Mouse (Mus musculus): ENCODE data around the gene Gpi1. TPM values are rescaled to one million over a fixed set of nuclear protein-coding genes. Genes with fewer than 3 reads are reported as not detected.
"Not testable (repeated sequence)": the region's sequence is repeated elsewhere in the genome, so short reads cannot be mapped to it uniquely, and the experiment has no call there.

The Gpi1 gene
- polyA plus RNA-seq, 1 experiment from 2014 or later: 179 TPM

DNA sequence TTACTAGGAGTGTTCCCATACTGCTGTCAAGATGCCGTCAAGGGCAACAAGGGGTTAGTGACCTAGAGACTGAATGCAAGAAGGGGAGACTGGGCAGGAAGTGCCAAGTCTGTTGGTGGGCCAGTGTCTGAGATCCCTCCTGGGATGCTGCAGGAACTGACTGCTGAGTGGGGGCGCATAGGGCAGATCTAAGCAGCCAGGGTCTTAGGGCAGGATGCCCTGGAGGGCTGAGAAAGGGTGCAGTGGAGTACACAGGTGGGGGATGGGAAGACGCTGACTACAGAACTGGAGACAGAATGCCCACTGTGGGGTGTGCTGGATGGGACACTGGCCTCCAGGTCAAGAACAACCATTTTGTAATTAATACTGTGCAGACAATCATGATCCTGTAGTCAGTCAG, 46.3 kb downstream of the Gpi1 start:
- no peaks in the 10 kb centered on the region for H3K27me3 ChIP-seq (replicated peaks; ENCODE audit: control insufficient read depth, insufficient read depth, low read length)
- no peaks in the 10 kb centered on the region for H3K4me1 ChIP-seq (replicated peaks; ENCODE audit: control insufficient read depth, insufficient read depth, low read length)
- H3K9me3 ChIP-seq (ENCODE audit: control insufficient read depth): no peaks in the 10 kb centered on the region
- no peak overlapping the region for H3K27ac ChIP-seq (ENCODE audit: low read depth, low read length)
- H3K9ac ChIP-seq (ENCODE audit: low read depth, low read length): no peak overlapping the region
- 84% methylated on average over 3 of the region's 3 CpGs for WGBS
- H3K36me3 ChIP-seq (ENCODE audit: control insufficient read depth, insufficient read depth): peaks cover 44% of the 10 kb centered on the region
- ATAC-seq: no peak; the same call in 1 of the 2 replicates
- no peak overlapping the region for H3K4me3 ChIP-seq (ENCODE audit: low read depth, low read length)
- H3K4me2 ChIP-seq (replicated peaks; ENCODE audit: low read depth): no peak overlapping the region
- TF ChIP-seq CTCF (IDR thresholded peaks at IDR 0.05; ENCODE audit: low read depth): no peak

GRCm38 (mm10) chr7:34183356-34183755, 46.8 kb downstream of the Gpi1 start:
- no peak overlapping the region for H3K4me2 ChIP-seq (replicated peaks; ENCODE audit: low read depth)
- no peak overlapping the region for H3K9ac ChIP-seq (ENCODE audit: low read depth, low read length)
- no peaks in the 10 kb centered on the region for H3K4me1 ChIP-seq (replicated peaks; ENCODE audit: control insufficient read depth, insufficient read depth, low read length)
- 90% methylated on average over 13 of the region's 13 CpGs for WGBS
- TF ChIP-seq CTCF (IDR thresholded peaks at IDR 0.05; ENCODE audit: low read depth): no peak
- H3K4me3 ChIP-seq (ENCODE audit: low read depth, low read length): no peak overlapping the region
- no peaks in the 10 kb centered on the region for H3K9me3 ChIP-seq (ENCODE audit: control insufficient read depth)
- H3K36me3 ChIP-seq (ENCODE audit: control insufficient read depth, insufficient read depth): peaks cover 39% of the 10 kb centered on the region
- no peak overlapping the region for H3K27ac ChIP-seq (ENCODE audit: low read depth, low read length)
- ATAC-seq: peak; percentile 22; the same call in 1 of the 2 replicates
- H3K27me3 ChIP-seq (replicated peaks; ENCODE audit: control insufficient read depth, insufficient read depth, low read length): no peaks in the 10 kb centered on the region

DNA sequence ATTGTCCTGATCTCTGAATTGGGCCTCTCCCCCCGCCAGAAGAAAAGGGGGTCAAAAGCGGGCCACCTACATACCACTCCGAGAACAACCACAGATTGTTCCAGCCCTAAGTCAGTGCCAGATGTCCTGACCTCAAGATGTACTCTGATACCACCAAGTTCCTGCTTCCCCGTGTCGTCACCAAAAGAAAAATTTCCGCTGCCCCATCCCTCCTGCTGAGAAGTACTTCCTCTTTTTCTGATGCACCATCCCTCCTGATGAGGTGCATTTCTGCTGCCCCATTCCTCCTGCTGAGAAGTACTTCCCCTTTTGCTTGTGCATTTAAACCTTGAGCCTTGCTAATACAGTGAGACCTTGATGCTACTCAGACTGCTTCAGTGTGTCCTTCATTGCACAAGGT, 53.9 kb downstream of the Gpi1 start:
- not testable (repeated sequence) for H3K9ac ChIP-seq (ENCODE audit: low read depth, low read length); H3K4me2 ChIP-seq (replicated peaks; ENCODE audit: low read depth); H3K36me3 ChIP-seq (ENCODE audit: control insufficient read depth, insufficient read depth); H3K27ac ChIP-seq (ENCODE audit: low read depth, low read length); H3K4me3 ChIP-seq (ENCODE audit: low read depth, low read length); ATAC-seq; H3K27me3 ChIP-seq (replicated peaks; ENCODE audit: control insufficient read depth, insufficient read depth, low read length); H3K9me3 ChIP-seq (ENCODE audit: control insufficient read depth); H3K4me1 ChIP-seq (replicated peaks; ENCODE audit: control insufficient read depth, insufficient read depth, low read length)
- WGBS: 86% methylated on average over 6 of the region's 6 CpGs

DNA sequence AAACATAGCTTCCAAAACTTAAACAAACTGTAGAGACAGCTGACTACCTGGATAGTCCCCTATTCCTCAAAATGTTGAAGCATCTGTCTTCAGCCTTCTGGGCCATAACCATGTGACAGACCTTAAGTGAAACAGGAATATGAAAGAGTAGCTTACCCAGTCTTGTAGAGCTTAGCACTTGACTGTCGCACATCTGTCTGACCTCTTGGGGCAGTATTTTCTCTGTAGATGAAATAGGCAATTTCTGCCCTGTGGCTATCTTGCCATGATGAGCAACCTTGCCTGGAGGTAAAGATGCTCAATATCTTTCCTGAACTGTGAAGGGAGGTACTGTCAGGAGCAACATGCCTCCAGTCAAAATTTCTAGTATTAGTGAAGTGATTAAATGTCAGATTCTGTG, 57.9 kb downstream of the Gpi1 start:
- ATAC-seq: no peak
- H3K27ac ChIP-seq (ENCODE audit: low read depth, low read length): no peak overlapping the region
- no peaks in the 10 kb centered on the region for H3K9me3 ChIP-seq (ENCODE audit: control insufficient read depth)
- H3K4me3 ChIP-seq (ENCODE audit: low read depth, low read length): no peak overlapping the region
- no peaks in the 10 kb centered on the region for H3K4me1 ChIP-seq (replicated peaks; ENCODE audit: control insufficient read depth, insufficient read depth, low read length)
- no peak overlapping the region for H3K9ac ChIP-seq (ENCODE audit: low read depth, low read length)
- WGBS: 63% methylated on average over 1 of the region's 1 CpGs
- H3K27me3 ChIP-seq (replicated peaks; ENCODE audit: control insufficient read depth, insufficient read depth, low read length): no peaks in the 10 kb centered on the region
- H3K36me3 ChIP-seq (ENCODE audit: control insufficient read depth, insufficient read depth): no peaks in the 10 kb centered on the region
- no peak overlapping the region for H3K4me2 ChIP-seq (replicated peaks; ENCODE audit: low read depth)
- peak; percentile 40 for TF ChIP-seq CTCF (IDR thresholded peaks at IDR 0.05; ENCODE audit: low read depth)

GRCm38 (mm10) chr7:34169454-34169853, 60.7 kb downstream of the Gpi1 start, which contains the start of gene Uba2:
Gene Uba2 (minus strand): TSS chr7:34169599.
- H3K36me3 ChIP-seq (ENCODE audit: control insufficient read depth, insufficient read depth): peaks cover 10% of the 10 kb centered on the region
- peak within 1 kb of the TSS; percentile 88 for H3K4me2 ChIP-seq (replicated peaks; ENCODE audit: low read depth)
- H3K27me3 ChIP-seq (replicated peaks; ENCODE audit: control insufficient read depth, insufficient read depth, low read length): no peaks in the 10 kb centered on the region
- H3K27ac ChIP-seq (ENCODE audit: low read depth, low read length): 0 out of 2 replicates have a peak within 1 kb of the TSS, but pooled peaks have one; percentile 82
- no peak for ATAC-seq
- H3K4me1 ChIP-seq (replicated peaks; ENCODE audit: control insufficient read depth, insufficient read depth, low read length): no peaks in the 10 kb centered on the region
- peak within 1 kb of the TSS; percentile 90 for H3K4me3 ChIP-seq (ENCODE audit: low read depth, low read length)
- H3K9me3 ChIP-seq (ENCODE audit: control insufficient read depth): no peaks in the 10 kb centered on the region
- WGBS: 78% methylated on average over 3 of the region's 3 CpGs
- peak within 1 kb of the TSS; percentile 90 for H3K9ac ChIP-seq (ENCODE audit: low read depth, low read length)
- TF ChIP-seq CTCF (IDR thresholded peaks at IDR 0.05; ENCODE audit: low read depth): no peak

GRCm38 (mm10) chr7:34168470-34169251, 61.5 kb downstream of the Gpi1 start:
- no peaks in the 10 kb centered on the region for H3K4me1 ChIP-seq (replicated peaks; ENCODE audit: control insufficient read depth, insufficient read depth, low read length)
- H3K27ac ChIP-seq (ENCODE audit: low read depth, low read length): peak overlapping the region; percentile 82
- peaks cover 12% of the 10 kb centered on the region for H3K36me3 ChIP-seq (ENCODE audit: control insufficient read depth, insufficient read depth)
- peak overlapping the region; percentile 90 for H3K4me3 ChIP-seq (ENCODE audit: low read depth, low read length)
- TF ChIP-seq CTCF (IDR thresholded peaks at IDR 0.05; ENCODE audit: low read depth): no peak
- H3K27me3 ChIP-seq (replicated peaks; ENCODE audit: control insufficient read depth, insufficient read depth, low read length): no peaks in the 10 kb centered on the region
- WGBS: 11% methylated on average over 30 of the region's 30 CpGs
- peak overlapping the region; percentile 88 for H3K4me2 ChIP-seq (replicated peaks; ENCODE audit: low read depth)
- peak; percentile 95 for ATAC-seq
- H3K9ac ChIP-seq (ENCODE audit: low read depth, low read length): peak overlapping the region; percentile 90
- no peaks in the 10 kb centered on the region for H3K9me3 ChIP-seq (ENCODE audit: control insufficient read depth)

All from intestine, postnatal 0 days (tissue).